Mouse (Mus musculus) limb, embryonic 10.5 days (tissue): ENCODE results near the gene Spag6l. TPM values are rescaled to one million over a fixed set of nuclear protein-coding genes. Genes with fewer than 3 reads are reported as not detected.

Experiments
- DNase-seq: peaks from one replicate; pipeline ENCODE4 v3.0.0-alpha.2; 2017; ENCODE audit warnings: low spot score
- H3K27ac ChIP-seq: fragments of 300-500 bp; sonication (generic); 2 replicates; pipeline ENCODE4 v1.5.1; 2016; ENCODE audit warnings: mild to moderate bottlenecking
- H3K27me3 ChIP-seq: fragments of 300-500 bp; sonication (generic); 2 replicates; pipeline ENCODE4 v1.6.1; 2016; ENCODE audit warnings: low read depth, mild to moderate bottlenecking; ENCODE audit not compliant: poor library complexity, severe bottlenecking
- H3K36me3 ChIP-seq: fragments of 300-500 bp; sonication (generic); 2 replicates; pipeline ENCODE4 v1.6.1; 2016; ENCODE audit warnings: mild to moderate bottlenecking, moderate library complexity
- H3K4me1 ChIP-seq: fragments of 300-500 bp; sonication (generic); 2 replicates; pipeline ENCODE4 v1.6.1; 2016
- H3K4me3 ChIP-seq: fragments of 300-500 bp; sonication (generic); 2 replicates; pipeline ENCODE4 v1.5.1; 2016; ENCODE audit warnings: mild to moderate bottlenecking, moderate library complexity
- H3K9me3 ChIP-seq: fragments of 300-500 bp; sonication (generic); replicated peaks from 2 replicates; pipeline ENCODE4 v1.6.1; 2016; ENCODE audit warnings: mild to moderate bottlenecking
- WGBS: fragments of 180-500 bp; shearing (Covaris S2); methylation state at CpG from one replicate; pipeline ENCODE4 v1.1.7; 2016; 5-methylcytosine and 5-hydroxymethylcytosine counted together
- polyA plus RNA-seq: library from polyadenylated mRNA; unstranded; fragments of >200 nt; fragmentation: Nextera tagmentation; extraction: Ambion mirVana; gene quantifications from 2 replicates; pipeline ENCODE4 v1.2.1, GENCODE M21; 2016

The Spag6l gene
- polyA plus RNA-seq, 1 experiment from 2014 or later: 0.24 TPM

- Histone ChIP-seq H3K4me1 (no peaks in the 10 kb centered on the region), H3K36me3 (no peaks in the 10 kb centered on the region), H3K9me3 (no peaks in the 10 kb centered on the region), H3K27me3 (no peaks in the 10 kb centered on the region), H3K27ac (no peak overlapping the region), H3K4me3 (no peak overlapping the region)
- WGBS: 84% methylated on average over 3 of the region's 3 CpGs
- no peak for DNase-seq
Observed at GRCm38 (mm10) chr16:16852411-16852810, 23.2 kb upstream of the Spag6l start.

- Histone ChIP-seq H3K27me3 (no peaks in the 10 kb centered on the region), H3K9me3 (no peaks in the 10 kb centered on the region), H3K4me3 (no peak overlapping the region), H3K27ac (no peak overlapping the region), H3K36me3 (no peaks in the 10 kb centered on the region), H3K4me1 (no peaks in the 10 kb centered on the region)
- no peak for DNase-seq
Observed at GRCm38 (mm10) chr16:16849196-16849595, 19.9 kb upstream of the Spag6l start.

GRCm38 (mm10) chr16:16829671-16830070 lies 415 bp upstream of the Spag6l start:
- H3K27ac ChIP-seq: no peak overlapping the region
- H3K4me3 ChIP-seq: peak overlapping the region; percentile 51; the same call in 1 of the 2 replicates
- 89% methylated on average over 3 of the region's 3 CpGs for WGBS
- H3K9me3 ChIP-seq: no peaks in the 10 kb centered on the region
- H3K4me1 ChIP-seq: peaks cover 8% of the 10 kb centered on the region
- no peak for DNase-seq
- H3K27me3 ChIP-seq: peaks cover 3% of the 10 kb centered on the region; the same call in 1 of the 2 replicates
- H3K36me3 ChIP-seq: no peaks in the 10 kb centered on the region

- Histone ChIP-seq H3K27me3 (peaks cover 3% of the 10 kb centered on the region; the same call in 1 of the 2 replicates), H3K36me3 (no peaks in the 10 kb centered on the region), H3K27ac (no peak overlapping the region), H3K9me3 (no peaks in the 10 kb centered on the region), H3K4me1 (peaks cover 8% of the 10 kb centered on the region), H3K4me3 (no peak overlapping the region)
- DNase-seq: no peak
- WGBS: 87% methylated on average over 2 of the region's 2 CpGs
Observed at GRCm38 (mm10) chr16:16826223-16826622, 3.0 kb downstream of the Spag6l start.

GRCm38 (mm10) chr16:16825476-16825875 lies 3.8 kb downstream of the Spag6l start:
- Histone ChIP-seq H3K9me3 (no peaks in the 10 kb centered on the region), H3K27ac (no peak overlapping the region), H3K36me3 (no peaks in the 10 kb centered on the region), H3K27me3 (peaks cover 3% of the 10 kb centered on the region; the same call in 1 of the 2 replicates), H3K4me3 (no peak overlapping the region), H3K4me1 (peaks cover 8% of the 10 kb centered on the region)
- no peak for DNase-seq
- 53% methylated on average over 5 of the region's 5 CpGs for WGBS

- WGBS: 76% methylated on average over 2 of the region's 2 CpGs
- Histone ChIP-seq H3K4me3 (no peak overlapping the region), H3K36me3 (no peaks in the 10 kb centered on the region)
Observed at GRCm38 (mm10) chr16:16806325-16806724, 22.9 kb downstream of the Spag6l start.

More at GRCm38 (mm10) chr16:16806325-16806724, 22.9 kb downstream of the Spag6l start:
- Histone ChIP-seq H3K27me3 (no peaks in the 10 kb centered on the region), H3K27ac (no peak overlapping the region), H3K9me3 (no peaks in the 10 kb centered on the region), H3K4me1 (no peaks in the 10 kb centered on the region)
- no peak for DNase-seq

Other genes with a start within 250 kb of the Spag6l start
- gene Fgd4, start 228.9 kb downstream of the Spag6l start, polyA plus RNA-seq: 7.4 and 10.7 TPM in 2 replicates
- gene Olfr19, start 153.1 kb downstream of the Spag6l start, polyA plus RNA-seq: not detected in 2 replicates
- gene Igll1, start 34.5 kb upstream of the Spag6l start, polyA plus RNA-seq: 0.13 TPM in 1 of 2 replicates, not detected in the other
- gene Top3b, start 41.3 kb upstream of the Spag6l start, polyA plus RNA-seq: 63.1 and 81.1 TPM in 2 replicates
- 2.8 and 3.9 TPM in 2 replicates for gene Vpreb1, start 41.4 kb upstream of the Spag6l start, polyA plus RNA-seq
- 41.1 and 43.0 TPM in 2 replicates for gene Ppm1f, start 67.0 kb upstream of the Spag6l start, polyA plus RNA-seq
- gene Mapk1, start 153.9 kb upstream of the Spag6l start, polyA plus RNA-seq: 138 and 141 TPM in 2 replicates
- gene Ypel1, start 240.2 kb upstream of the Spag6l start, polyA plus RNA-seq: 90.3 and 107 TPM in 2 replicates